Mouse (Mus musculus): ENCODE results near the gene Bmper. TPM values are rescaled to one million over a fixed set of nuclear protein-coding genes. Genes with fewer than 3 reads are reported as not detected.

The Bmper gene
- polyA plus RNA-seq, 1 experiment from 2014 or later: 15.7 TPM

- Histone ChIP-seq H3K9ac (replicated peaks) (no peak overlapping the region), H3K9me3 (no peaks in the 10 kb centered on the region), H3K27ac (no peak overlapping the region), H3K4me3 (replicated peaks) (0 out of 2 replicates have a peak overlapping the region, but pooled peaks have one; percentile 5), H3K36me3 (no peaks in the 10 kb centered on the region), H3K4me1 (replicated peaks) (peaks cover 19% of the 10 kb centered on the region), H3K27me3 (peaks cover 21% of the 10 kb centered on the region), H3K4me2 (peak overlapping the region; percentile 42)
- ATAC-seq (ENCODE audit: insufficient number of reproducible peaks, insufficient read depth, low FRiP score, low TSS enrichment, low read depth): no peak
- WGBS: 9% methylated on average over 17 of the region's 17 CpGs
Observed at GRCm38 (mm10) chr9:23204339-23205288, 18.3 kb upstream of the Bmper start.

DNA sequence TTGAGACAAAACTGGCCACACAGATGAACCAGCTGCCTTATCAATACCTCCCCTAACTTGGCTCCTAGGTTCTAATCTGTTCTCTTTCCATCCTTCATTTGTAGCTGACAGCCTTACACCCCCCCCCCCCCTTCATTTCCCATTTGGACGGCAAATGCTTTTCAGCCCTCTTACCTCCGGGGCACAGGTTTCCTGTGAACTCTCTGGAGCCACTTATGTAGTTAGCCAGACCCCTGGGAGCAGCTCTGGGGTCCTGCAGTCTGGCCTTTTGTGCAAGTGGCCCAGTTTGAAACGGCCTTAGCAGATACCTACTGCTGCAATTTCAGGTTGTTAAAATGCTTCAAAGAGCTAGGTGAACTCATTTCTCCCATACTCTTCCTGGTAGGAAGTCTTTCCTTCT is 17.6 kb upstream of the Bmper start:
- Histone ChIP-seq H3K9ac (replicated peaks) (no peak overlapping the region), H3K27me3 (peaks cover 21% of the 10 kb centered on the region), H3K4me2 (no peak overlapping the region), H3K27ac (no peak overlapping the region), H3K4me1 (replicated peaks) (peaks cover 19% of the 10 kb centered on the region), H3K4me3 (replicated peaks) (no peak overlapping the region), H3K9me3 (no peaks in the 10 kb centered on the region), H3K36me3 (no peaks in the 10 kb centered on the region)
- WGBS: 3% methylated on average over 3 of the region's 3 CpGs
- ATAC-seq (ENCODE audit: insufficient number of reproducible peaks, insufficient read depth, low FRiP score, low TSS enrichment, low read depth): no peak

DNA sequence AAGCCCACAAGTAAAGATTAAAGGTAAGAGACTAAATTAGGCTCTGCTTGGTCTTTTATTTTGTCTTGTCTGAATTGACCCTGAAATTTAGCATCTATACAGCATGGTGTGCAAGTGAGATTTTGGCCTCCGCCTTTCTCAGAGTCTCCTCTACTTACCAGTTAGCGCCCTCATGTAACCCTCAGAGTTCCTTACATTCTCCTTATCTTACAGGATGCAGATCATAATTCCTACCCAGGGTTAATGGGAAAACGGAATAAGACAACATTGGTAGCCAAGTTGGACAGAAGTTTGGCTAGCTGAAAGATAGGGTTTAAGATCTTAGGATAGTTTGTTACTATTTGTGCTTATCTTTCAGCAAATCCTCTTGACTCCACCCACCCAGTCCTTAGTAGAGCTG is 17.1 kb upstream of the Bmper start:
- no peak for ATAC-seq (ENCODE audit: insufficient number of reproducible peaks, insufficient read depth, low FRiP score, low TSS enrichment, low read depth)
- H3K36me3 ChIP-seq: no peaks in the 10 kb centered on the region
- no peak overlapping the region for H3K27ac ChIP-seq
- H3K9me3 ChIP-seq: no peaks in the 10 kb centered on the region
- no peak overlapping the region for H3K4me2 ChIP-seq
- no peak overlapping the region for H3K4me3 ChIP-seq (replicated peaks)
- no peak overlapping the region for H3K9ac ChIP-seq (replicated peaks)
- peaks cover 21% of the 10 kb centered on the region for H3K27me3 ChIP-seq
- H3K4me1 ChIP-seq (replicated peaks): peaks cover 19% of the 10 kb centered on the region
- WGBS: 54% methylated on average over 3 of the region's 3 CpGs

DNA sequence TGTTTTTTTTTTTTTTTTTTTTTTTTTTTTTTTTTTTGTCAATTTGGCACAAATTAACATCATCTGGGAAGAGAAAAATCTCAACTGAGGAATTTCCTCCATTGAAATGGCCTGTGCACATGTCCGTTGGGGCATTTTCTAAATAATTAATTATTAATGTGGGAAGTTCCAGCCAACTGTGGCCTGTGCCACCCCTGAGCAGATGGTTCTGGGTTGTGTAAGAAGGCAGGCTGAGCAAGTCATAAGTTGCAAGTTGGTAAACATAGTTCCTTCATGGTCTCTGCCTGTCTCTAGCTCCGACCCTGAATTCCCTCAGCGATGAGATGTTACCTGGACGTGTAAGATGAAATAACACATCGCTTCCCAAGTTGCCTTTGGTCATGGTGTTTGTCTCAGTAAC is 16.7 kb upstream of the Bmper start:
- peaks cover 21% of the 10 kb centered on the region for H3K27me3 ChIP-seq
- H3K9me3 ChIP-seq: no peaks in the 10 kb centered on the region
- no peak overlapping the region for H3K27ac ChIP-seq
- no peaks in the 10 kb centered on the region for H3K36me3 ChIP-seq
- ATAC-seq (ENCODE audit: insufficient number of reproducible peaks, insufficient read depth, low FRiP score, low TSS enrichment, low read depth): no peak
- no peak overlapping the region for H3K4me3 ChIP-seq (replicated peaks)
- WGBS: 84% methylated on average over 5 of the region's 5 CpGs
- no peak overlapping the region for H3K4me2 ChIP-seq
- H3K4me1 ChIP-seq (replicated peaks): peaks cover 19% of the 10 kb centered on the region
- H3K9ac ChIP-seq (replicated peaks): no peak overlapping the region

- Histone ChIP-seq H3K4me3 (replicated peaks) (no peak overlapping the region), H3K36me3 (no peaks in the 10 kb centered on the region), H3K27ac (no peak overlapping the region), H3K4me1 (replicated peaks) (0 out of 2 replicates have a peak, but pooled peaks cover 3% of the 10 kb centered on the region), H3K4me2 (no peak overlapping the region), H3K9ac (replicated peaks) (no peak overlapping the region), H3K9me3 (no peaks in the 10 kb centered on the region), H3K27me3 (no peaks in the 10 kb centered on the region; the same call in 1 of the 2 replicates)
- 6% methylated on average over 11 of the region's 11 CpGs for WGBS
- peak; percentile 59 for ATAC-seq (ENCODE audit: insufficient number of reproducible peaks, insufficient read depth, low FRiP score, low TSS enrichment, low read depth)
Observed at GRCm38 (mm10) chr9:23212303-23212702, 10.6 kb upstream of the Bmper start.

DNA sequence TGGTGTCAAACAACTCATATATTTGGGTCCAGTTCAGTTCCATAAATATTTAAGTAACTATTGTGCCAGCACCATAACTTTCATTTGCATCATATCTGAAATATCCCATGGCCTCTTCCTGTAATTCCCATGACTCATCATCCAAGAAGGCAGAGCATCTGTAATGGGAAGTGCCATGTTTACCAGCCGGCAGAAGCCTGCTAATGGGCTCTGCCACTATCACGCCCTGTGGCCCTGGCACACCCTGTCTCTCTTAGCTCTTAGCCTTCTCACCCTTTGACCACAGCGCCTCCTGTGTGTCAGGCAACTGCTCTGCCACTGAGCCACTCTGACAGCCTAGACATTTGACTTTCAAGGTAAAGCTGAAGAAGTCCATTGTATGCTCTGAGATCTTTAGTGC is 3.1 kb upstream of the Bmper start:
- peaks cover 7% of the 10 kb centered on the region for H3K4me1 ChIP-seq (replicated peaks)
- no peak overlapping the region for H3K27ac ChIP-seq
- peaks cover 43% of the 10 kb centered on the region for H3K27me3 ChIP-seq
- H3K36me3 ChIP-seq: no peaks in the 10 kb centered on the region
- H3K4me3 ChIP-seq (replicated peaks): no peak overlapping the region
- H3K9ac ChIP-seq (replicated peaks): no peak overlapping the region
- ATAC-seq (ENCODE audit: insufficient number of reproducible peaks, insufficient read depth, low FRiP score, low TSS enrichment, low read depth): no peak
- no peaks in the 10 kb centered on the region for H3K9me3 ChIP-seq
- WGBS: 59% methylated on average over 3 of the region's 3 CpGs
- H3K4me2 ChIP-seq: no peak overlapping the region

DNA sequence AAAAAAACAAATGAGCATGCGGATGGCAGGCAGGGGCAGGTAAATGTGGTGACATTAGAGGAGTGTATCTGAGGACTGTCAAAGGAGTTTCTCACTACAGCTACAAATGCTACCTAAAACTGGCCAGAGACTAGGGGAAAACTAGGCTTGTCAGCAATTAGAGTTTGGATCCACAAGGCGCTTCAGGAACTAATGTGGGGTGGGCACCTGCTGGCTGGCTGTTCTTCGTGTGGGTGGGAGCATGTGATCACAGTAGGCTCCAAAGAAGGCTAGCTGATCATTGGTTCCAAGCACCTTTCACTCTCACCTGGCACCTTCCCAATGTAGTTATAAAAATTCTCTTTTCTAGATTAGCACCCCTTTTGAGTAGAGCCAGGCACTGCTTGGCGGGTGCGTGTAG is 900 bp upstream of the Bmper start:
- 0 out of 2 replicates have a peak, but pooled peaks have one; percentile 1 for ATAC-seq (ENCODE audit: insufficient number of reproducible peaks, insufficient read depth, low FRiP score, low TSS enrichment, low read depth)
- H3K4me3 ChIP-seq (replicated peaks): peak overlapping the region; percentile 69
- no peak overlapping the region for H3K27ac ChIP-seq
- peaks cover 7% of the 10 kb centered on the region for H3K4me1 ChIP-seq (replicated peaks)
- H3K9ac ChIP-seq (replicated peaks): peak overlapping the region; percentile 86
- peak overlapping the region; percentile 95 for H3K4me2 ChIP-seq
- 11% methylated on average over 5 of the region's 5 CpGs for WGBS
- H3K36me3 ChIP-seq: no peaks in the 10 kb centered on the region
- H3K9me3 ChIP-seq: no peaks in the 10 kb centered on the region
- peaks cover 58% of the 10 kb centered on the region for H3K27me3 ChIP-seq

- no peaks in the 10 kb centered on the region for H3K9me3 ChIP-seq
- peak overlapping the region; percentile 81 for H3K27ac ChIP-seq
- H3K27me3 ChIP-seq: peaks cover 58% of the 10 kb centered on the region
- peak; percentile 73 for ATAC-seq (ENCODE audit: insufficient number of reproducible peaks, insufficient read depth, low FRiP score, low TSS enrichment, low read depth)
- H3K4me1 ChIP-seq (replicated peaks): peaks cover 8% of the 10 kb centered on the region
- peak overlapping the region; percentile 95 for H3K4me2 ChIP-seq
- peak overlapping the region; percentile 69 for H3K4me3 ChIP-seq (replicated peaks)
- peak overlapping the region; percentile 86 for H3K9ac ChIP-seq (replicated peaks)
- no peaks in the 10 kb centered on the region for H3K36me3 ChIP-seq
- under 1% methylated on average over 26 of the region's 26 CpGs for WGBS
Observed at GRCm38 (mm10) chr9:23222492-23222840, 410 bp upstream of the Bmper start.

DNA sequence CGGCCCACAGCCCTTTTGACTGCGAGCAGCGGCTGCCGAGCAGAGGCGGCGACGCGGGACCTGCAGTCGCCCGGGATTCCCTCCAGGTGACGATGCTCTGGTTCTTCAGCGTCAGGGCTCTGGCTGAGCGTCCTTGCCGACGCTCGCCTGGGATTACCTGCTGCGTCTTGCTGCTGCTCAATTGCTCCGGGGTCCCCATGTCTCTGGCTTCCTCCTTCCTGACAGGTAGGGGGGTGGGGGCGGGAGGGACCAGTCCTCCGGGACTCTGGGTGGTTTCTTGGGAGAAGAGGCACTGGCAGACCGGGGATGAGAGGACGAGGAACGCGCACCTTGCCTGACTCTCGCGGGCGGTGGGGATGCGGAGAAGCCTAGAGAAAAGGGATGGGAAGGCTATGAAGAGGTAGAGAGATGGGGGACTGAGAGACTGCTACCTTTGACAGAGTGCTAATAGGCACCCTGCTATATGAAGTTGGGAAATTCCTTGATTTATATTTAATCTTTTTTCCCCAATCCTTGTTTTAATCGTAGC is 737 bp downstream of the Bmper start:
- Histone ChIP-seq H3K36me3 (no peaks in the 10 kb centered on the region), H3K27me3 (peaks cover 65% of the 10 kb centered on the region), H3K4me2 (peak overlapping the region; percentile 95), H3K9me3 (no peaks in the 10 kb centered on the region), H3K4me3 (replicated peaks) (peak overlapping the region; percentile 69), H3K27ac (peak overlapping the region; percentile 81), H3K4me1 (replicated peaks) (peaks cover 18% of the 10 kb centered on the region), H3K9ac (replicated peaks) (peak overlapping the region; percentile 86)
- no peak; the same call in 1 of the 2 replicates for ATAC-seq (ENCODE audit: insufficient number of reproducible peaks, insufficient read depth, low FRiP score, low TSS enrichment, low read depth)
- 1% methylated on average over 29 of the region's 29 CpGs for WGBS

- Histone ChIP-seq H3K4me3 (replicated peaks) (no peak overlapping the region), H3K9me3 (no peaks in the 10 kb centered on the region), H3K4me2 (no peak overlapping the region), H3K27me3 (0 out of 2 replicates have a peak, but pooled peaks cover 10% of the 10 kb centered on the region), H3K27ac (no peak overlapping the region), H3K9ac (replicated peaks) (no peak overlapping the region), H3K36me3 (no peaks in the 10 kb centered on the region), H3K4me1 (replicated peaks) (peaks cover 26% of the 10 kb centered on the region)
- 82% methylated on average over 8 of the region's 8 CpGs for WGBS
- ATAC-seq (ENCODE audit: insufficient number of reproducible peaks, insufficient read depth, low FRiP score, low TSS enrichment, low read depth): no peak
Observed at GRCm38 (mm10) chr9:23233464-23234121, 10.7 kb downstream of the Bmper start.

DNA sequence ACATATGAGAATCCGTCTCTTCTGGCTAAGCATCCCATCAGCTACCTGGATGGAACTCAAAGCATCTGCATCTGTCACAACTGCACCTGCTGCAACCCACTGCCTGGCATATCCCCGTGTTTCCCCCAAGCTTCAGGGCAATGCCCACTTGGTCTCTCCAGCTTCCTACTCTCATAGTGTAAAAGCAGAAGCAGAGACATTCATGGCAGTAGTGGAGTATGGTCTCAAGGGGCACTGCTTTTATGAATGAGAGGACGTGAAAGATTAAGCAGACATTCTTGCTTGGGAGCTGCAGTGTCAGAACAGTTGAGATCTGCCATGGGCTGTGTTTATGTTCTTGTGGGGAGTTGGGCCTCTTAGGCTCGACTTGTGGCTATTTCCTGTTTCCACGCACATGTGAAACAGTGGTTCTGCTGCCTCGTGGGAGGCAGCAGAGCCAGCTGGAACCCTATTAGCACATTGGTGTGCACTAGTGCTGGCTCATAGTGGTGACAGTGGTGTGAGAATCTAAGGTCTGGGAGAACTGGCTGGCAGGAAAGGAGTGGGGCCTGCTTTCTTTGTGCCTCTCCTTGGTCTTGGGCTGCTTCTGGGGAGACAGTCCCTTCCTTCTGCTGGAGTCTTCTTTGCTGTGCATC is 12.6 kb downstream of the Bmper start:
- Histone ChIP-seq H3K36me3 (no peaks in the 10 kb centered on the region), H3K4me1 (replicated peaks) (peaks cover 27% of the 10 kb centered on the region), H3K9ac (replicated peaks) (no peak overlapping the region), H3K4me3 (replicated peaks) (no peak overlapping the region), H3K27me3 (0 out of 2 replicates have a peak, but pooled peaks cover 7% of the 10 kb centered on the region), H3K27ac (no peak overlapping the region), H3K4me2 (no peak overlapping the region), H3K9me3 (no peaks in the 10 kb centered on the region)
- WGBS: 29% methylated on average over 6 of the region's 6 CpGs
- ATAC-seq (ENCODE audit: insufficient number of reproducible peaks, insufficient read depth, low FRiP score, low TSS enrichment, low read depth): no peak

Data from limb, embryonic 12.5 days (tissue).